Comparison of ENCODE assay signal across 11 mouse cellular contexts in genomic region chr13:112073519-112074406, GRCm38 (mm10).
A peak's percentile ranks its signal among the peaks of the same experiment; 100 is the strongest.
DNase-seq lines count a peak whose midpoint lies in the region; ATAC-seq lines count a peak whose summit lies in the region.
"Had no signal": no experiment of that assay in that cellular context is flagged by ENCODE, and none has a peak within 500 bp of the region (broad histone marks: within the 10 kb centered on the region; RNA-seq: fewer than 3 reads in every experiment).

No protein-coding gene starts in this region.

- H3K27ac ChIP-seq in liver, embryonic 16.5 days (ENCODE audit: low read length) = peak overlapping the region; percentile 87
- H3K27ac ChIP-seq: kidney, postnatal 0 days; limb, embryonic 12.5 days; midbrain, embryonic 10.5 days had no signal

- peak; percentile 92 for ATAC-seq in erythroblast, adult 5-6 weeks (replicated peaks; ENCODE audit: low FRiP score, poor library complexity, severe bottlenecking)
- ATAC-seq in liver, embryonic 16.5 days (ENCODE audit: low read depth) = peak; percentile 98

- no peaks in the 10 kb centered on the region for H3K36me3 ChIP-seq in liver, embryonic 16.5 days (ENCODE audit: control insufficient read depth, insufficient read depth)
- H3K36me3 ChIP-seq: limb, embryonic 12.5 days; midbrain, embryonic 10.5 days had no signal

- H3K4me1 ChIP-seq in liver, embryonic 16.5 days (ENCODE audit: control insufficient read depth, low read depth, low read length) = peaks cover 57% of the 10 kb centered on the region
- H3K4me1 ChIP-seq: limb, embryonic 12.5 days; midbrain, embryonic 10.5 days had no signal

- H3K27me3 ChIP-seq in liver, embryonic 16.5 days (ENCODE audit: control insufficient read depth, insufficient read depth, low read depth, low read length) = no peaks in the 10 kb centered on the region
- H3K27me3 ChIP-seq: limb, embryonic 12.5 days had no signal

- peak overlapping the region; percentile 61 for H3K9ac ChIP-seq in liver, embryonic 16.5 days (ENCODE audit: low read depth, low read length)
- H3K9ac ChIP-seq: limb, embryonic 12.5 days had no signal

- H3K4me3 ChIP-seq in liver, embryonic 16.5 days (ENCODE audit: low read depth, low read length) = peak overlapping the region; percentile 19
- H3K4me3 ChIP-seq: limb, embryonic 12.5 days; midbrain, embryonic 10.5 days had no signal

- peak; percentile 14 for DNase-seq in lung, postnatal 25 days (ENCODE audit: low spot score)
- no peak for DNase-seq in lung, postnatal 4 days
- DNase-seq in adrenal gland, postnatal 14 days = peak; percentile 62
- no peak for DNase-seq in cerebellum, adult 9-11 months
- no peak for DNase-seq in urinary bladder, adult 18-20 months (ENCODE audit: low spot score in 2 of 2)
- DNase-seq: heart, adult 18-20 months had no signal

- peak overlapping the region; percentile 53 for H3K4me2 ChIP-seq in liver, embryonic 16.5 days (ENCODE audit: low read depth, low read length)
- H3K4me2 ChIP-seq: limb, embryonic 12.5 days had no signal

- H3K9me3 ChIP-seq in liver, embryonic 16.5 days (replicated peaks; ENCODE audit: control insufficient read depth, low read length) = no peaks in the 10 kb centered on the region
- H3K9me3 ChIP-seq: limb, embryonic 12.5 days; midbrain, embryonic 10.5 days had no signal

- 61% methylated on average over 6 of the region's 6 CpGs for WGBS in liver, embryonic 16.5 days (ENCODE audit: insufficient replicate concordance)

Comparison
In these comparisons a context has a peak if more than half of its experiments do, and no peak if none do; other contexts are left out.
1. DNase-seq: peak in lung, postnatal 25 days (single experiment) and adrenal gland, postnatal 14 days (single experiment); none in lung, postnatal 4 days (0 of 2), cerebellum, adult 9-11 months (single experiment) and urinary bladder, adult 18-20 months (0 of 2).